Mouse (Mus musculus) neural tube, embryonic 11.5 days (tissue): ENCODE results near the gene Areg. TPM values are rescaled to one million over a fixed set of nuclear protein-coding genes. Genes with fewer than 3 reads are reported as not detected.

Experiments used
- ATAC-seq: fragments of 200-750 bp; cut with Nextera tagmentation; 2 replicates; pipeline ENCODE4 v1.8.0; 2017; ENCODE audit warnings: moderate number of reproducible peaks, mild to moderate bottlenecking, moderate TSS enrichment, moderate library complexity; ENCODE audit not compliant: insufficient read depth, low FRiP score, low TSS enrichment
- DNase-seq: peaks from one replicate; pipeline ENCODE4 v3.0.0-alpha.2; 2015; ENCODE audit warnings: low spot score
- H3K27ac ChIP-seq: fragments of 300-500 bp; sonication (generic); 2 replicates; pipeline ENCODE4 v1.5.1; 2014; ENCODE audit warnings: low read depth, mild to moderate bottlenecking, low read length
- H3K27me3 ChIP-seq: fragments of 300-500 bp; sonication (generic); 2 replicates; pipeline ENCODE4 v1.6.1; 2014; ENCODE audit warnings: mild to moderate bottlenecking, low read length, mixed read lengths; ENCODE audit not compliant: control insufficient read depth, insufficient read depth
- H3K36me3 ChIP-seq: fragments of 300-500 bp; sonication (generic); 2 replicates; pipeline ENCODE4 v1.6.1; 2014; ENCODE audit warnings: mild to moderate bottlenecking, low read length, moderate library complexity, mixed read lengths; ENCODE audit not compliant: control insufficient read depth, insufficient read depth
- H3K4me1 ChIP-seq: fragments of 300-500 bp; sonication (generic); 2 replicates; pipeline ENCODE4 v1.6.1; 2014; ENCODE audit warnings: low read length, mixed read lengths; ENCODE audit not compliant: control insufficient read depth, insufficient read depth
- H3K4me2 ChIP-seq: fragments of 300-500 bp; sonication (generic); 2 replicates; pipeline ENCODE4 v1.6.1; 2014; ENCODE audit warnings: low read depth, mild to moderate bottlenecking, moderate library complexity
- H3K4me3 ChIP-seq: fragments of 300-500 bp; sonication (generic); 2 replicates; pipeline ENCODE4 v1.5.1; 2014; ENCODE audit warnings: low read depth, low read length
- H3K9ac ChIP-seq: fragments of 300-500 bp; sonication (generic); 2 replicates; pipeline ENCODE4 v1.6.1; 2014; ENCODE audit warnings: mild to moderate bottlenecking, low read length
- H3K9me3 ChIP-seq: fragments of 300-500 bp; sonication (generic); 2 replicates; pipeline ENCODE4 v1.6.1; 2016; ENCODE audit warnings: low read length; ENCODE audit not compliant: control insufficient read depth
- WGBS: fragments of 180-500 bp; shearing (Covaris S2); extraction: QIAGEN DNeasy Blood & Tissue Kit; methylation state at CpG from one replicate; pipeline ENCODE4 v1.1.7; 2014; 5-methylcytosine and 5-hydroxymethylcytosine counted together
- polyA plus RNA-seq: library from polyadenylated mRNA; unstranded; fragments of >200 nt; fragmentation: Nextera tagmentation; extraction: Ambion mirVana; gene quantifications from 2 replicates; pipeline ENCODE4 v1.2.1, GENCODE M21; 2014

Gene Areg
- polyA plus RNA-seq, 1 experiment from 2014 or later = 0.32 TPM

- Histone ChIP-seq H3K27me3 (peaks cover 6% of the 10 kb centered on the region), H3K4me2 (no peak overlapping the region), H3K4me3 (no peak overlapping the region), H3K4me1 (no peaks in the 10 kb centered on the region), H3K27ac (no peak overlapping the region), H3K36me3 (no peaks in the 10 kb centered on the region), H3K9ac (no peak overlapping the region), H3K9me3 (no peaks in the 10 kb centered on the region)
- ATAC-seq = no peak
- 90% methylated on average over 9 of the region's 9 CpGs for WGBS
- no peak for DNase-seq
These were observed 5.6 kb downstream of the Areg start for GRCm38 (mm10) chr5:91144971-91145370.

DNA sequence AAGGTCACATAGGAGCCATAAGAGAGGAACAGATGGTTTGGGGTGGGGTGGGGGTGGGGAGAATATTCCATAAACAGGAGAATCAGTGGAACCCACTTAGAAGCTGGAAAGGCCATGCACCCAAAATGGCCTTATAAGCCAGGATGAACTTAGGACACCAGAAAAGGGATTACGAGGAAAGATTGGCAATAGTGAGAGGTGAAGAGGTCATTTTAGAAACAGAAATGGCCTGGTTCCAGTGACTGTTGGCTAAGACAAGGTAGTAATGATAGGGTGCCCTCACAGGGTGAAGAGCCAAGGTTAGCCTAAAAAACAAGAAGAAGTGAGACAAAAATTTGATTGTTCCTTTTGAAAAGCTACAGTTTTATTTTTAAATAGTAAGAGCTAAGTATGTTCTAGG, 7.6 kb downstream of the Areg start:
- 85% methylated on average over 1 of the region's 1 CpGs for WGBS
- no peaks in the 10 kb centered on the region for H3K9me3 ChIP-seq
- no peak overlapping the region for H3K4me3 ChIP-seq
- H3K36me3 ChIP-seq = no peaks in the 10 kb centered on the region
- H3K27ac ChIP-seq = no peak overlapping the region
- H3K4me1 ChIP-seq = no peaks in the 10 kb centered on the region
- ATAC-seq = no peak
- no peak overlapping the region for H3K4me2 ChIP-seq
- H3K27me3 ChIP-seq = no peaks in the 10 kb centered on the region
- H3K9ac ChIP-seq = no peak overlapping the region
- no peak for DNase-seq

GRCm38 (mm10) chr5:91148054-91148453, 8.7 kb downstream of the Areg start:
- H3K27ac ChIP-seq = no peak overlapping the region
- no peak overlapping the region for H3K9ac ChIP-seq
- H3K4me3 ChIP-seq = no peak overlapping the region
- WGBS = 95% methylated on average over 2 of the region's 2 CpGs
- H3K36me3 ChIP-seq = no peaks in the 10 kb centered on the region
- no peak for ATAC-seq
- no peaks in the 10 kb centered on the region for H3K4me1 ChIP-seq
- no peaks in the 10 kb centered on the region for H3K27me3 ChIP-seq
- DNase-seq = no peak
- no peaks in the 10 kb centered on the region for H3K9me3 ChIP-seq
- no peak overlapping the region for H3K4me2 ChIP-seq

DNA sequence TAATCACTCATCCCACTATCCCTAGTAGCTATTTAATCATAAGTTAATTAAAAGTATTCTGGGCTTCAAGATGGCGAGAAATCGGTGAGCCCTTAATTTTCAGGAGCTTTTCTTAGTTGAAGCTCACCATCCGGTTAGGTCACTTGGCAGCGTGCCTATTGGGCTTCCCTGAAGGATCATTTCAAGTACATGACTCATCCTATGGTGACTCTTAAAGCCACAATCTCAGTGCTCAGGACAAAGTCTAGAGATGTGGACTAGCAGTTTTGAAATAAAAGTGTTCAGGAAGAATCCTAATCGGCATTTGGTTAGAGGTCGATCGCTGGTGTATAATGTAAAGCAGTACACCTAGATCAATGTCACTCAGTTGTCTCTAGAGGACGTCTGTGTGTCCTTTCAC, 17.3 kb downstream of the Areg start:
- DNase-seq = no peak
- WGBS = 87% methylated on average over 8 of the region's 8 CpGs
- no peak overlapping the region for H3K27ac ChIP-seq

DNA sequence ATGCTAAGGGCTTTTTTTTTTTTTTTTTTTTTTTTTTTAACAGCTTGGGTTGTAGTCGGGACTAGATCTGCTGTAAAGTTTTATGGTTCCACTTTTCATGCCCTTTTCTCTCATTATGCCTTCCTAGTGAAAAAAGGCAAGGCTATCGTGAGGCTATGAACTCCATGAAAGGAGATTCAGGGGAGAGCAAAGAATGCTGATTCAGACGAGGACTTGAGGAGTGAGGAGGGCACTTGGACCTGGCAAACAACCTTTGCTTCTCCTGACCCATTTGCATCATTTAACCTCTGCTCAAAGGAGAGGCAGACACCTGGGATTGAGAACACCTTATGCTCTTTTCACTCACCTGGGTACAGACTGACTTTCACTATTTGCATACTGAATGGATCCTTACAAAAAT, 17.8 kb downstream of the Areg start:
- Histone ChIP-seq H3K27me3 (no peaks in the 10 kb centered on the region), H3K27ac (no peak overlapping the region), H3K9ac (no peak overlapping the region), H3K4me1 (no peaks in the 10 kb centered on the region), H3K36me3 (no peaks in the 10 kb centered on the region), H3K9me3 (no peaks in the 10 kb centered on the region), H3K4me2 (no peak overlapping the region), H3K4me3 (no peak overlapping the region)
- DNase-seq = no peak
- WGBS = 22% methylated on average over 3 of the region's 3 CpGs
- no peak for ATAC-seq

More for the DNA sequence above, 17.3 kb downstream of the Areg start:
- Histone ChIP-seq H3K9me3 (no peaks in the 10 kb centered on the region), H3K4me3 (no peak overlapping the region), H3K27me3 (no peaks in the 10 kb centered on the region), H3K4me1 (no peaks in the 10 kb centered on the region), H3K9ac (no peak overlapping the region), H3K4me2 (no peak overlapping the region), H3K36me3 (no peaks in the 10 kb centered on the region)
- ATAC-seq = no peak

- Histone ChIP-seq H3K4me2 (no peak overlapping the region), H3K4me3 (no peak overlapping the region), H3K9me3 (no peaks in the 10 kb centered on the region), H3K9ac (no peak overlapping the region), H3K27ac (no peak overlapping the region), H3K27me3 (no peaks in the 10 kb centered on the region), H3K36me3 (no peaks in the 10 kb centered on the region), H3K4me1 (no peaks in the 10 kb centered on the region)
- DNase-seq = no peak
- ATAC-seq = no peak
- 89% methylated on average over 4 of the region's 4 CpGs for WGBS
These were observed 23.4 kb downstream of the Areg start for GRCm38 (mm10) chr5:91162787-91163186.

DNA sequence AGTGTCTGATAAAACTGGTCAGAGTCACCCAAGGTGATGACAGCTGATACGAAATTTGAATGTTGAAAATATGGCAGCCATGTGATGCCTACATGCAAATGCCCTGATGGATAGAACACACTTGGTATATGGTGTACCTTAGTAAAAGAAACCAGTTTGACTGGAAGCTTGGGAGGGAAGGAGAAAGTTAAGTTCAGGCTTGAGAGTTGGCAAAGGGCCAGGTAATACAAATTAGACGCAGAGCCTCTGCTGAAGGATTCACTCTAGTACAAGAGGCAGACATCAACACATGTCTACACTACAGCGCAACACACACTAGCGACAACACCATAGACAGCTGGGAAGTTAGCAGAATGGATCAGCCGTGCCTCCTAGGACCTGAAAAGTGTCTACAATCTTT, 27.2 kb downstream of the Areg start:
- H3K4me3 ChIP-seq = no peak overlapping the region
- no peaks in the 10 kb centered on the region for H3K9me3 ChIP-seq
- no peaks in the 10 kb centered on the region for H3K4me1 ChIP-seq
- H3K36me3 ChIP-seq = no peaks in the 10 kb centered on the region
- H3K4me2 ChIP-seq = no peak overlapping the region
- ATAC-seq (no peak), DNase-seq (no peak)
- no peaks in the 10 kb centered on the region for H3K27me3 ChIP-seq
- no peak overlapping the region for H3K27ac ChIP-seq
- 94% methylated on average over 5 of the region's 5 CpGs for WGBS
- H3K9ac ChIP-seq = no peak overlapping the region

GRCm38 (mm10) chr5:91176397-91176796, 37.0 kb downstream of the Areg start:
- Histone ChIP-seq H3K4me1 (no peaks in the 10 kb centered on the region), H3K36me3 (no peaks in the 10 kb centered on the region), H3K9ac (no peak overlapping the region), H3K27ac (no peak overlapping the region), H3K4me3 (no peak overlapping the region), H3K27me3 (no peaks in the 10 kb centered on the region), H3K9me3 (no peaks in the 10 kb centered on the region), H3K4me2 (no peak overlapping the region)
- no peak for DNase-seq
- ATAC-seq = no peak

DNA sequence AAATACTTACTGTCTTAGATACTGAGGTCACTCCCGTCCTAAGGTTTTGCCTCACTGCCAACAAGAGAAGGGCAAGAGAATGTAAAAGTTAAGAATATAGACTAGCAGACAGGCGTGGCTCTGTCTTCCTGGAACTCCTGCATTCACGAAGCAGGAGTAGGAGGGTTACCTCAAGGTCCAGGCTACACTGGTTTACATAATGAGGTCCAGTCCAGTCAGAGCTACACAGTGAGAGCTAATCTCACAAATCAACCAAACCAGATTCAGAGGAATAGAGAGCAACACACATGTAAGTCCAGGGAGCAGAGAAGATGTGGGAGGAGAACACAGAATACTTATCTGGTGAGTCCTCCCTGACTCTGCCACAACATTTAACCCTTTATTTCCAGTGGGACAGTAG, 55.2 kb downstream of the Areg start:
- Histone ChIP-seq H3K4me3 (no peak overlapping the region), H3K36me3 (no peaks in the 10 kb centered on the region), H3K4me1 (no peaks in the 10 kb centered on the region), H3K9ac (no peak overlapping the region), H3K4me2 (no peak overlapping the region), H3K9me3 (no peaks in the 10 kb centered on the region), H3K27ac (no peak overlapping the region), H3K27me3 (no peaks in the 10 kb centered on the region)
- no peak for ATAC-seq
- no peak for DNase-seq
- 80% methylated on average over 3 of the region's 3 CpGs for WGBS
